Mouse (Mus musculus) liver (tissue): Measurements from ENCODE around the gene Ano6.

ENCODE experiments used
- DNase-seq: peaks from one replicate; pipeline ENCODE4 v3.0.0-alpha.2; 2020; ENCODE audit warnings: mixed read lengths

Ano6 gene

DNA sequence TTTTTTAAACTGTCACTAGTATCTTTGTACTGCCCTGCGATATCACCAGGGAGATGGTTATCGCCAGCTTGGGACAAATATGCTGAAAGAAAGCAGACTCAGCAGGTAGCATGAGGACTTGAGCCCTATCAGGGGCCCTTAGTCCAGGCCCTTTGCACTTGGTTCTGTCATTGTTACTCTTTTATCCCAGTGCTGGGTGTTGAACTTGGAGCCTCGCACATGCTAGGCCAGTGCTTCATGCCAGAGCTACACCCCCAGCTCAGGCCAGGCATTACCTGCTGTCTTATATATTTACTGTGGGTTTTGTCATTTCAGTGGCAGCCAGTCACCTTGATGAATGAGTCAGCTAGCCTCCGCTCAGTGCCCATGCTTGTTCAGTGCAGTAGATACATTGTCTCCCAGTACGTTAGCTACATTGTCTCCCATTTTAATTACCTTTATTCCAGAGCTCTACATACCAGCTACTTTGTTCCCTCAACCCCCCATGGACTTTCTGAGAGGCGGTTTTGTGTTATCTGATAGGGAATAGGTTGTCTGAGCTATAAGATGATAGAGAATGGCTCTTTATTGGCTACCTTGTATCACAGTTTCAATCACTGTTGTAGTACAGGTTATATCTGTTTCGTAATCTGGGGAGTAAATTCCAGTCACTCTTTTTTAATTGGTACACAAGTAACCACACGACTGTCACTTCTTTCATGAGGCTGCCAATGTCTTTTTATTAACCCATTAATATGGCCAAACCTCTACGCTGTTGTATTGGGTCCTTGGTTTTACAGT is 68.4 kb downstream of the Ano6 start:
- no peak for DNase-seq

GRCm38 (mm10) chr15:95863865-95864660 is 73.4 kb downstream of the Ano6 start:
- DNase-seq, result no peak

- DNase-seq, result no peak
These were observed 74.9 kb downstream of the Ano6 start for GRCm38 (mm10) chr15:95865311-95866100.

DNA sequence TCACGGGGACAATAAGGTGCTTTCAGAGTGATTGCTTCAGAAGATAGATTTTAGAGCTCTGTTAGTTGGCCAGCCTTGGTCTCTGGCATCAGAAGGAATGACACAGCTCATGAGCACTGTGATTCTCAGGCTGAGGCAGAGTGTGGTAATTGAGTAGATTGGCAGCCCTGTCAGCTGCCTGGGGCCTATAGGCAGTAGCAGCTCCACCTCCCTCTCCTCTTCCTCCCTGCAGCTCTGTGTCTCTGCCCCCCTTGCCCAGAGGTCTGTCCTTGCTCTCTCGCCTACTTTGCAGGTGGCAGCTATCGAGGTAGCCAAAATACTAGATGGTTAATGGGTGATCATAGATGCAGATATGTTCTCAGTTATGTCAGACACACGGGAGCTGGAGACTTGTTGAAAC is 77.5 kb downstream of the Ano6 start:
- no peak for DNase-seq

GRCm38 (mm10) chr15:95869611-95870010 is 79.0 kb downstream of the Ano6 start:
- DNase-seq, result no peak

- no peak for DNase-seq
These were observed 81.0 kb downstream of the Ano6 start for GRCm38 (mm10) chr15:95871631-95872030.

GRCm38 (mm10) chr15:95872447-95872846 is 81.8 kb downstream of the Ano6 start:
- no peak for DNase-seq

DNA sequence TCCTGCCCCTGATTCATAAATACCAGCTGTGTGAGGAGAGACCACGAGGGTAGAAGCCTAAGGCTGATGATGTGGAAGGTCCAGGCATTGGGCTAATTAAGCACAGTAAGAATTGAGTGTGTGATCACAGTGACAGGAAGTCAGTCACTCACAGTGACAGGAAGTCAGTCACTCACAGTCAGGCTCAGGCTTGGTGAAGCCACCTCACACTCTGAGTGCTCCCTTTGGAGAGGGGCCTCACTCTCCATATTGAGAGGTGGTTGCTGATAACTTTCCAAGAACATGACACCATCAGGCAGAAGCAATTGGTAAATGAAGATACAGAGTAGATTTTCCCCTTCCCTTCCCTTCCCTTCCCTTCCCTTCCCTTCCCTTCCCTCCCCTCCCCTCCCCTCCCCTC is 82.6 kb downstream of the Ano6 start:
- DNase-seq, result no peak

- no peak for DNase-seq
These were observed 83.6 kb downstream of the Ano6 start for GRCm38 (mm10) chr15:95874216-95874615.

DNA sequence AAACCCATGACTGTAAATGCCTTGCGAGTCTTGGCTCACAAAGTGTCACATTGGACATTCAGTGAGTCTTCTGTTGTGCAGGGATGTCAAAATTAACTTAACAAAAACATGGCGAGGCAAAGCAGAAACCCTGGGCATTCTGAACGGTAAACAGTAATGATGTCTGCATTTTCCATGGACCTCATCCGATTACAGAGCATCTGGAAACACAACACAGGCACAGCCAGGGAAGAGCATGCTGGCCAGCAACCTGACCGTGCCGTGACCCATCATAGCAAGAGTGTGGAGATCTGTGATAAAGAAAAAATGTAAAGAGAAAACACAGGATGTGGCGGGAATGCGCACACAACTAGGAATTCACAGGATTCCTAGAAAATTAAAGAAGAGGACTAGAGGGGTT is 84.1 kb downstream of the Ano6 start:
- DNase-seq, result no peak

DNA sequence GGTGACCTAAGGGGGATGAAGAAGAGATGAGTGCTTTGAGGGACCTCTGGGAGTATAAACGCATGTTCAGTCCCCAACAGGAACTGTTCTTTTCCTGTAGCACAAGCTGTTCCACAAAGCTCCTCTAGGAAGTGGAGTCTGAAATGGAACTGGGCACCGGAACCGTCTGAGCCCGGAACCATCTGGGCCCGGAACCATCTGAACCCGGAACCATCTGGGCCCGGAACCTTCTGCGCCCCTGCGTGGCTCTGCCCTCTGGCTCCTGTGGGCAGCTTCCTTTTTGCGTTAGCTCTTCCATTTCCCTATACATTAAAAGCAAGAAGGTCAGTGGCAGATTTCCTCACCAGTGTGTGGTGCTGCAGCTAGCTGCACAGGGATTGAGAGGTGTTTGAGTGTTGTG is 85.3 kb downstream of the Ano6 start:
- DNase-seq, result no peak

DNA sequence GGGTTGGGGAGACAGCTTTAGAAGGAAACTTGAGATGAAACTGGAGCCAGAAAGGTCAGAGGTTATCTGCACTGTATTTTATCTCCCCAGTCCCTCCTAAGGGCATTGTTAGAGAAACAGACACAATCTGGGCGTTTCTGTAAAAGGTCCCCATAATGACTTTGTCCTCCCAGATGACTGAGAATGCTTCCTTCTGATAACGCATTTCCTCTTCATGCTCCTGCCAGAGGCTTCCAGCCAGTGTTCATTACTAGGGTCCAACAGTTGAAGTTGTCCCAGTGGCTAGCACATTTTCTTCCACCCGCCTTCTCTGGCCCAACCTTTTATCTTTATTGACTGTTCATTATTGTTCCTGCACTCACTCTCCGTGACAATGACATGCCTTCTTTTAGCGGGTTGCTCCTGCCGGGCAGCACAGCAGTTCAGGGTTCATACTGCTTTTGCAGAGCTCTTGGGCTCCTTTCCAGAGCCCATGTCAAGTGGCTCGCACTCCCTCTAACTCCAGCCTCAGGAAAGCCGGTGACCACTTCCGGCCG is 90.0 kb downstream of the Ano6 start:
- peak; percentile 27 for DNase-seq

DNA sequence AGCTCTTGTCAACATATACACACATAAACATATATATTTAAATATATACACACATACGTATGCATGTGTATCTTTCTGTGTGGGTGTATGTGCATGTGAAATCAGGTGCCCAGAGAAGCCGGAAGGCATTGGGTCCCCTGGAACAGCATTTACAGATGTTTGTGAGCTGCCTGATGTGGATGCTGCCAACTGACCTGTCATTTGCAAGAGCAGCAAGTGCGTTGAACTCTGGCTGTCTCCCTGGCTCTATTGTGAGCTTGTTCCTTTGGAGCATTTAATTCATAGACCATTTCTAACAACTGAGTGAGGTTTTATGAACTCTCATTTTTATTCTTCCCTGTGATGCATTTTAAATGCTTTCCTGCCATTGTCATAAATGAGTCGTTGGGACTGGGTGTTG is 91.8 kb downstream of the Ano6 start:
- no peak for DNase-seq

DNA sequence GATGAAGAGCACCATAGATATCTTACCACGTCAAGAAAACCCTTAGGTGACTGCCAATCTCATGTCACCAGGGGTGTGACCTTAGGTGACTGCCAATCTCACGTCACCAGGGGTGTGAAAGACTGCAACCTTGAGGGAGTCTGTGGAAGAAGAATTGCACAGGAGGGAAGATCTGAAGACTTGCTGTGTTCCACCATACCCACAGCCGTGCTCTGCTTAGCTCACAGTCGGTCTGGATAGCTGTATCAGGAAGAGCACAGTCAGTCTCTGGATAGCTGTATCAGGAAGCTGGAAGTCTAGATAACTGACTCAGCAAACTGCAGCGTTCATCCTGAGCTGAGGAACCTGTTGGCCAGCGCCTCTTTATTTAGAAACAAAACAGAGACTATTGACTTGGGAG is 92.9 kb downstream of the Ano6 start:
- DNase-seq, result peak; percentile 85

DNA sequence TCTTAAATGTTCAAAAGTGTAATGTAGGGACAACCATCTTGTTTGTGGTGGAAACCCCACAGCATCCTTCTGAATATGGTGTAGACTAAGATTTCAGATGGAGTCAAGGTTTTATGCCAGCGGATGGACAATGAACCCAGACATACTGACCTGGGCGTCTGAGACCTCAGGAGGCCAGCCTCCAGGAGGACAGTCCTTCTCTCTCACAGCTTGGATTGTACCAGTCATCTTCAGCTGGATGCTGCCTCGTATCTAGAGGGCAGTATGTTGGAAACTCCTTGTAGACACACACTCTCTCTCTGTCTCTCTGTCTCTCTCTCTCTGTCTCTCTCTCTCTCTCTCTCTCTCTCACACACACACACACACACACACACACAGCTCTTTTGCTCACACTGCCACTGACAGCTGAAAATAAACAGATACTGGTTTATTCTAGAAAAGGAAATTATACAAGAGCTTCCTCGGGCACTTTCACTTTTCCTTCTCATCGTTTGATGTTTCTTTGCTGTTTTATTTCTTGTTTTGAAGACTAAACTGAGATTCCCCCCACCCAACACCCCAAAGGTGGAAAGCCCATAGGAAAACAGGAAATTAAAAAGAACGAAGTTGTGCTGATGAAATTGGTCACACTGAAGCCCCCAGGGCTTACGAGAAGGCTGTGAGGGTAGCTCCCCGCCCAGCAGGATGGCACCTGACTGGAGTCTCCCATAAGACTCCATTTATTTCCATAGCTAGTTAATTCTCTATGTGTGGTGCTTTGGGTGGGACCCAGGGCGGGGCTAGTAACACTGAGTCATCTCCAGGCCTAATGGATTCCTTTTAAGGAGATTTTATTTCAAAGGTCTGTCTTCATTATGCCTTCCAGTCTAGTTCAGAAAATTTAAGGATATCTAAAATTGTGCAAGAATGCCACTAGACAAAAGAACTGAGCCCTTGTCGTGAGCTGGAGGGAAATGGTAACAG is 94.3 kb downstream of the Ano6 start:
- DNase-seq, result peak; percentile 85

GRCm38 (mm10) chr15:95885953-95886820 is 95.5 kb downstream of the Ano6 start:
- no peak for DNase-seq

DNA sequence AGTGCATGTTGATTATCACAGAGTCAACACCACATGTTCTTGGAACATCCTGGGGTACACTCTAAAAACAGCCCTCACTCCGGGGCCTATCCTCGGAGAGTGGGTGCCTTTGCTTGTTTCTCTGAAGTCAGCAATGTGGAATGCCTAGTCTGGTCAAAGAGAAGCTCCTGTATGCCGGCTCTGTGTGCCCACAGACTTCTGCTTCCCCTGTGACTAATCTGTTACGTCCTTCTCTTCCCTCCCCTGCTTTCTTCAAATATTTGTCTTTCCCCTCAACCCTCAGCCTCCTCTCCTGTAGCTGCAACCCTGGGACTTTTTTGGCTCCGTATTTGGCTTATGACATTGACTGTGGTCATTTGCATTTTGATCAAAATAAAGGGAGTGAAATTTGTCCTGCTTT is 96.7 kb downstream of the Ano6 start:
- no peak for DNase-seq

DNA sequence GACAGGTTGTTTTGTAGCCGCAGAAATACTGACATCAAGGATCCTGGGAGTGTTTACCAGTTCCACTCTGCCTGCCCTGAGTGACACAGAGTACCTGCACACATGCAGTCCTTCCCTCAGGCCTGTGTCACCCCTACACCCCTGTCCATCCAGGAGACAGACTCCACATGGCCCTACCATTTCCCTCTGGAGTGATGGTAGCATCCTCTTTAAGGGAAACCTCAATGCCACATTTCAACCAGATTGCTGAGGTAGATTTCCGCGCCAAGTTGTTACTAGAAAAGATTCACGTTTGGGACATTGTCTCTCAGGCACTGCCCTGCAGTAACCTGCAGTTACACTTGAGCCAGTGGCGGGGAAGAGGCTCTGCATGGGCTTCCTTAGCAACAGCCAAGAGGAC is 97.9 kb downstream of the Ano6 start:
- DNase-seq, result no peak

DNA sequence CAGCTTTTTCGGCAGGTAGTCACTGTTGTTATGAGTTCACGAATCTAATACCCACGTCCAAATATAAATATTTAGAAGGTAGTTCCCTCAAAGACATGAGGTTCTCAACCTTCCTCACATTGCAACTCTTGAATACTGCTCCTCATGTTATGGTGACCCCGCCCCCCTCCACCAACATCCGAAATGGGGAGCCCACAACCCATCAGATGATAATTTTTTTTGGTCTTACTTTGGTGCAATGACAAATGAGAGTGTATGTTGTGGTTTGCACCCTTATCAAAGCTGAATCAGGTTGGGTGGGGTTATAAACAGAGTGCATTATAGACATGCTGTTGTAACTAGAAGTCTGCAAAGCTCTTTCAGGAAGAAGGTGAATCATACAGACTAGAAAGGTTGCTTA is 99.7 kb downstream of the Ano6 start:
- DNase-seq, result no peak

DNA sequence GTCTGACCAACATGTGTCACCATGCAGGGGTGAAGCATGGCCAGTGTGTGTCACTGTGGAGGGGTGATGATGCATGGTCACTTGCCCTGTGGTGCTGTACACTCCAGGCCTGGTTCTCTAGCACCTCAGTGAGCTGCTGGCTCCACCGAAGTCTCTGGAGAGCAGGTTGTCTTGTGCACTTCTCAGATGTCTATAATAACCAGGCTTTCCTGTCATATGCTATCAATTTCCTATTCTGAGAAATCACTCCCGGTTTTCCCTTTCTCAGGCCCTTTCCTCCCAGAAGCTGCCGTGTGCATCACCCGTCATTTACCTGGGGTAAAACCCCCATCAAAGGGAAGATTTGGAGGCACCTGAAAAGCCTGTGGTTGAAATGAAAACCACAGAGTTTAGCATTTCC is 101.5 kb downstream of the Ano6 start:
- DNase-seq, result no peak

- no peak for DNase-seq
These were observed 102.3 kb downstream of the Ano6 start for GRCm38 (mm10) chr15:95892929-95893328.
